Mouse (Mus musculus) adrenal gland, postnatal 14 days (tissue): ENCODE measurements at regions not wholly inside any gene's neighbourhood (a gene's known extent, or its start where the extent isn't known, plus 50 kb on each side); places are given as distances from the start of the nearest gene placed in this dataset.
A peak's percentile ranks its signal among the peaks of the same experiment; 100 is the strongest.

Source experiments
- DNase-seq: peaks from one replicate; pipeline ENCODE4 v3.0.0; 2021; ENCODE audit warnings: mixed read lengths

DNA sequence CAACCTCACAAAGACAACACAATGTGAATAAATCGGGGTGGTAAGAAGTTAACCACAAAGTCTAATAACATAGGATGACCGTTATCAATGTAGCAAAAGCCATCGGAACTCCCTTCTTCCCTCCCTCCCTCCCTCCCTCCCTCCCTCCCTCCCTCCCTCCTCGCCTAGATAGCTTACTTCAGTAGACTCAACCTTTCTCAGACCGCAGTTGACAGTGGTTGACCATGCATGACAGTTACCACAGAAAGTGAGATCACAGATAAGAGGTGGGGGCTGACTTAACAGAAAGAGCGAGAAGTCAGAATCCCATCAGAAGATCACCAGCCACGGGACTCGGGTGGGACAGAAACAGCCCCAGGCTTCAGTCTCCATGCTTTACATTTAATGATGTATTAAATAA is 297.8 kb upstream of the Runx1 start:
- no peak for DNase-seq

DNA sequence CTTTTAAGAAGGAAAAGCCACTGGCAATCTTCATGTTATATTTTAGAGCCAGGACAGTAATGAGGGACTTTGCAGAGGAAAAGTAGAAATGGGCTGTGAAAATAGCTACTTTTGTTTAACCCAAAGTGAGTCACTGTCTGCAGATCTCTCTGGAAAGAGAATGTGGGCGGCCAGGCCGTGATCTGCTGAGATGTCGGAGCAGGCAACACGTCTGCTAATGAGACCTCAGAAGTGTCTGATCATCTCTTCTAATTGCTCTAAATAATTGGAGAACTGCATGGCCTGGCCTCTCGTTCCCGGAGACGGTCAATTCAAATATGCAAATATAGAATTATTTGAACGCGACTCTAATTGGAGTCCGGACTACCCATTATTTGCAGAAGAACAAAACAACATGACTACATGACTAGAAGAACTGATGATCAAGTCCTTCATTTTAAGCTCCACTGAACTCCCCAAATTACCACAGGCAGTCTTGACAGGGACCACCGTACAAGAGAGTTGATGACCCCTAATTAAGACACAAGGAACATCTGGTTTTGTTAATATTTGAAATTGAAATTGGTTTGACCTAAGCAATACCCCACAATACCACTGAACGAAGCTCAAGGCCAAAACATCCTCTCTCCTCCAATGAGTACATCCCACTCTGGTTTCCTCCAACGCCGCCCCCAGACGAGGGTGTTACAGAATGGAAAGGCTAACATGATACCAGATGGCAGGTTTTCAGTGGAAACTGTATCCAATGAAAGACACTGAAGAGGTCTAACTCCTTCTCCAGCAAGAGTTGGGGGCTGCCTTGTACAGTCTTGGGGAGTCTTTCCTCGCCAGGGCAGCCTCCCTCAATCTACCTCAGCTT is 290.4 kb upstream of the Runx1 start:
- DNase-seq: no peak

DNA sequence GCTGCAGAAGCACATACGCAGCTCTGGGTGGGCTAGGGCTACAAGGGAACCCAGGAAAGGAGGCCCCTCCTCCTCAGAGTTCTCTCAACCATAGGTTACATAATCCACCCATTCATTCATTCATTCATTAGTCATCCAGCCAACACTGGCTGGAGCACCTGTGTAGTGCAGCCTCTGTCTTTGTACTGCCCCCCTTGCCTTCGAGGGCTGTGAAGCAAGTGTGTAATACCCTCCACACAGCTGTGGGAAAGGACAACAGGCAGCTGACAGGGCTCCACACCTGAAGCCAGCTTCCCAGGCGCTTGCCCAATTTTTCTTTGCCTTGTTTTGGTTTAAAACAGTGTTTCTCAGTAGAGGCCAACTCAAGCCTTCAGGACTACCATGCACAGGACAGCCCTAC is 285.0 kb upstream of the Runx1 start:
- no peak for DNase-seq

DNA sequence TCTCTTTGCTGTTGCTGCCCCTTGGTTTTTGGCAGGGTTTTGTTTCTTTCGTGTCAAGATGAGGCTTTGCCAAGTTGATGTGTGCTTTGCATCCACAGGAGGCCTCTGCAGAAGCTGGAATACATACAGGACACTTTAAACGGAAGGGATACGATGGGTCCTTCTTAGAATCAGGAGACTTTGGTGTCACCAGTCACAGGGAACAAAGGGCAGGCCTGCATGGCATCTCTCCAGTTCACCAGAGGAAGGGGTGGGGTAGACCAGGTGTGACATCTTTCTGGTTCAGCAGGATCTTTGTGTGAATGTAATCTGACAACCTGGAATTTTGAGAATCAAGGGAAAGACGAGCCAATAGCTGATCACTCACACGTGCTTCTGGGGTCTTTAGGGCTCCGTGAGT is 284.5 kb upstream of the Runx1 start:
- no peak for DNase-seq

DNA sequence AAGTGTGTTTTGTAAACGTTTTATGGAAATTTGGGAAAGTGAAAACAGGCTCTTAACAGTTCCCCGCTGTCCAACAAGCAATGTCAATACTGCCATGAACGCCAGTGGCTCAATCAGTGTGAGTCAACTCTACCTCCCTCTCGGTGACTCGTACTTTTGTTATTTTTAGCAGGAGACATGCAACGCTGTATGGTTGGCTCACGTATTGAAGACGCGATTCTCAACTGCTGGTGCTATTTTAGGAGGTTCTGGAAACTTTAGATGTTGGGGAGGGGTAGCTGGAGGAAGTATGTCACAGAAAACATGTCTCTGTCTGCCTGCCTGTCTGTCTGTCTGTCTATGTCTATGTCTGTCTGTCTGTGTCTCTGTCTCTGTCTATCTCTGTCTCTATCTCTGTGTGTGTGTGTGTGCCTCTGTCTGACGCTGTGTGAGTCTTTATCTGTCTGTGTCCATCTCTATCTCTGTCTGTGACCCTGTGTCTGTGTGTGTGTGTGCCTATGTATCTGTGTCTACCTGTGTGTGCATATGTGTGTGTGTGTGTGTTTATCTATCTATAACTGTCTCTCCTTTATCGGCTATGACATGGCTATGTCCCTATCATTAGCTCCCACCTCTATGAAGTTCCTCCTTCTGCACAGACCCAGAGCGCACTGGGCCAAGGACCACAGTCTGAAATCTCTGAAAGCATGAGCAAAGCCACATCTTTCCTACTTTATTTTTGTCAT is 283.9 kb upstream of the Runx1 start:
- DNase-seq: peak; percentile 15

DNA sequence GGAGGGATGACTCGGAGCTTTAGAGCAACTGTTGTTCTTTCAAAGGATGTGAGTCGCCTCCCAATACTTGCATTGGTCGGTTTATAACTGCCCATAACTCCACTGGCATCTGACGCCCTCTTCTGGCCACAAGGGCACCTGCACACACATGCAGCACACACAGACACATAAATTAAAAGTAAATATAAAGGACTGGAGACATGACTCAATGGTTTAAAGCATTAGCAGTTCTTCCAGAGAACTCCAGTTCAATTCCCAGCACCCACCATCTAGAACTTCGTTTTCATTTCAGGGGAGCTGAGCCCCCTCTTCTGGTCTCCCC is 281.5 kb upstream of the Runx1 start:
- DNase-seq: no peak

DNA sequence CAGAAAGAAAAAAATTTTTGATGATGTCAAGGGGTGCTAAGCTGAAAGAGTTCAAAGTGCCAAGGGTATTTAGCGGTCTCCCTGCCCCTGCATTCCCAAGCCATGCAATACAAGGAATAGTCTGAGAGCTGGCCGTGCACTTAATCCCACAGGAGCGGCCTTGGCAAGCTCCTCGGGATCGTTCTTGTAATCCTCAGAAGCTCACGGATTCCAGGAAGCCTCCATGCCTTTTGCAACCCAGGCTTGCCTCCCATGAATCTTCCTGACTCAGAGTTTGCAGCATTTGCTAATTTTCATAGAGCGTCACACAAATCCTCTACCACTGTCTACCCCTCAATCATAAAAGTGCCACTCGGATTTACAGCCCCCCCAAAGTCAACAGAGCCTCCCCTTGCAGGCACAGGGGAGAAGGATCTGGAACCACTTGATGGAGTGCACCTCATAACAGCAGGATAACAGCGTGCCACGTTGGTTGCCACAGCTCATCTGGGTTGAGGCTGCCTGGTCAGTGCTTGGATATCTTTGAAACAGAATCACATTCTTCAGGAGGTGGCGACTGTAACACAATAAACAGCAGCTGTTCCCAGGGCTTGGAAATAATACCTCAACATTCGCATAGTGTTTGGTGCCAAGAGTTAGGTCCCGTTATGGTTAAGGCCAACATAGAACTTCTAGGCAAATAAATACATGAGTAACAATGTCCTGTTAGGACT is 281.0 kb upstream of the Runx1 start:
- DNase-seq: peak; percentile 65

DNA sequence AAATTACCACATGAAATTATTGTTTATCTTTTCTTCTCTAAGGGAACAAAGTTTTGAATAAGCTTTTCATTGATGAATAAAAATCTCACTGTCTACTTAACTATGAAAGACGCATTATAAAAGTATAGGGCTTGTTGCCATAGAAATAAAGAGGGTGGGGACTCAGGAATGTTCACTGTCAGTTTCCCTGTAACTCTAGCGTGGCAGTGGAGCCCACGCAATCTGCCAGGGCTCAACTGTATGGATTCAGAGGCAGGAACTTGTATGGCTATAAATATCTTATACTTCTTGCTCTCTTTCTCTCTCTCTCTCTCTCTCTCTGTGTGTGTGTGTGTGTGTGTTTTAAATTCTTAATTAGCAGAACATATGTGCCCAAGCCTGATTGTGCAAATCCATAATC is 276.2 kb upstream of the Runx1 start:
- DNase-seq: no peak

DNA sequence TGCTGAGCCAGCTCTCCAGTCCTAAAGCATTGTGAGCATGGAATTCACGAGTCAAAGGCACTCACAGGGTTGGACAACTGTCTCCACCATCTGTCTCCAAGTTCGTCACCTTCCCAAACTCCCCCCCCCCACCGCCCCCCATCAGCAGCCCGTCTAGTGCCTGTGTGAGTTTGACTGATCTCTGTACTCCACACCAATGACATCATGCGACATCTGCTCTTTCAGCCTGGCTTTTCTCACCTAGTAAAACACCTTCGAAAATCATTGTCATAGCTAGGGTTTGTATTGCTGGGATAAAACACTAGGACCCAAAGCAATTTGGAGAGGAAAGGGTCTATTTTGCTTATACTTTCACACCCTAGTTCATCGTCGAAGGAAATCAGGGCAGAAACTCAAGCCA is 272.1 kb upstream of the Runx1 start:
- no peak for DNase-seq

DNA sequence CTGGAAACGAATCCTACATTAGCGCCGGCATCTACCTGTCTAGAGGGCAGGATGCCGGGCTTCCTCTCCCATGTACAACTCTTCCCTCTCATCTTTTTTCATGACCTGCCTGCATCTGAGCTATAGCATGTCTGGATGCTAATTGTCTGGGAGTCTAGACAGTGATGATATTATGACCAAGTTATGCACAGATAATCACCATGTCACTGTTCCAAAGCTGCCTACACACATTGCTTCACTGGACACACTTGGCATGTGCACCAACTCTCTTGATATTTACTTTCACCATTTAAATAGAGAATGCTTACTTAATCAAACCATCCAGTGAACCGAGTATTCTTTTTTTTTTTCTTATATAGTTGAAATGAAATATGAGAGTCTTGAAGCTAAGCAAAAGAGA is 270.2 kb upstream of the Runx1 start:
- no peak for DNase-seq

DNA sequence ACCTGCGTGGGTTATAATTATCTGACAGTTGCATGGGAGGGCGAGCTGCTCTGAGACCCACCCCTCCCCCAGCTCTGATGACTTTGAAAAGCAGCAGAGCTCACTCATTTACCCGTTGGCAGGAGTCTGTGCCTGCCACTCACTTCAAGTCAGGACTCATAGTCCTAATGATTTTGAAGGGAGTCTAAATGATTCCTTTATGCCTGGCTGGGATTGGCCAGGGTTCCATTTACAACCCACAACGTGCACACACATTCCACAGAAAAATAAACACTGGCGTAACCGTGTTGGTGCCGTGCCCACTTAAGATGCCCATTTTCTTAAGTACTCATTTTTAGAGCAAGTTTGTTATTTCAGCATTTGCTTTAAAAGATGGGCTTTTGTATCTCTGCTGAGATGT is 266.8 kb upstream of the Runx1 start:
- no peak for DNase-seq

DNA sequence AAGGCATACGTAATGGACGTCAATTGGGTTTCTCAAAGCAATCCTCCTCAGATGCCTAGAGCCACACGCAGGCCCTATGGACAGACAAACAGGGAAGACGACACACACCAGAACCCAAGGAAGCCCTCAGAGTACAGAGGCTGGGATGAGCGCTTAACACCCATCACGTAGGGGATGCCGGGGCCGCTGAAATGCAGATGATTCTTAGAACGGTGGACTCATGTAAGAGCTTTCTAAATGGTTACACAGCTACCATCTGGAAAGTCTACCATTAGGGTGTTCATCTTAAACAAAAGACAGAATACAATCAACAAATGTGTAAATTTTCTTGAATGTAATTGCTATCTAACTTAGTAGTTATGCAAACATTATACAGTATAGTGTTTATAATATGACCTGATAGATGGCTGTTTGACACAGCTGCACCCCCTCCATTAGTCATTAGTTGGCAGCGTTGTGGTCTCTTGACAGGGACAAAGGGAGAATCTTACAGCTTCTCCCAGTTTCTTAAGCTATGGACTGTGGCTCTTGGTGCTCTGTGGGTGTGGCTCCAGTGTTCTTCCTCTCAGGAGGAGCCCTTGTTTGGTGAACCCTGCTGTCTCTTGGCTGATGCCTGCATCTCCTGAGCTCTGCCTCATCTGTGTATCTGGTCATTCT is 259.4 kb upstream of the Runx1 start:
- DNase-seq: no peak

DNA sequence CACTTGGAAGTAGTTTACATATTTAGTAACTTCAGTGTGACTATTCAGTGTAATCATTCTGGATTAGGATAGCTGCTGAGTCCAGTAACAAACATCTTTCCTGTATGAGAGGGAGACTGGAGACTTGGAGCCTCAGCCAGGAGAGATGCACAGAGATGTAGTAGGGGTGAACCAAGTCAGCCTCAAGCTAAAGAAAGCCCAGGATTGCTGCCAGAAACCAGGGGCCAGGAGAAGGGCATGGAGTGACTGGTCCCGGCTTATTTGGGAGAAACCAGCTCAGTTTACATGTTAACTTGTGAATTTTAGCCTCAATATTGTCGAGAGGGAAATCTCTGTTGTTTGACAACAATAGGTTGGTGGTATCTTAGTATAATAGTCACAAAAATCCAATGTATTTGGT is 257.8 kb upstream of the Runx1 start:
- DNase-seq: no peak

DNA sequence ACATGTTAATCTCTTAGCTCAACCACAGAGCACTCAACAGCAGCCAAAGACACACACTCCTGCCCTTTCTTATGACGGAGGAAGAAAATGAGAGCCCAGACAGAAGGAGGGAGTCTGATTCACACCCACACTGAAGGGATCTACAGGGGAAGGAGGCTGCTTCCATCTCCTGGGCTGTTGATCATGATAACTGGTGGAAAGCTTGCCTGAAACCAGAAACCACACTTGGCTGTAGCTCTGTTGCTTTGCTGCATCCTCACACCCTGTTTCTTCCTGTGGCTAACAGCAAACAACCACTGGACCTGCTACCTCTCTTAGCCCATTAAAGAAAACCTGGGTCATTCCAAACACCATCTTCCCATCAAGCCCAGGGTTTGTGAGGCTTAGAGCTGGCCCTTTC is 257.2 kb upstream of the Runx1 start:
- DNase-seq: no peak

DNA sequence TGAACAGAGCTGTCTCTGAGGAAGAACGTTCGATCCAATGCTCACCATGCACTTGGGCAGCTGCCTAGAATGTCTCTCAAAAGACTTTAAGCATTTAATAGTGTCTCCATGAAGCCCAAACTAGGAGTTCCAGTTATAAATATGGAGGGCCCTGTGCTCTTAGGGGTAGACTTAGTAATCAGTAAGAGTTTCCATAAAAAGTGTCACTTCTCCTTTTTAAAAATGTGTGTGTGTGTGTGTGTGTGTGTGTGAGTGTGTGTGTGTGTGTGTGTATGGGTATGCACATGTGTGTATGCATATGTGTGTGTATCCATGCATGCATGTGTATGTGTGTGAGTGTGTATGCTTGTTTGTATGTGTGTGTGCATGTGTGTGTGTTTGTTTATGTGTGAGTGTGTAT is 255.6 kb upstream of the Runx1 start:
- no peak for DNase-seq

DNA sequence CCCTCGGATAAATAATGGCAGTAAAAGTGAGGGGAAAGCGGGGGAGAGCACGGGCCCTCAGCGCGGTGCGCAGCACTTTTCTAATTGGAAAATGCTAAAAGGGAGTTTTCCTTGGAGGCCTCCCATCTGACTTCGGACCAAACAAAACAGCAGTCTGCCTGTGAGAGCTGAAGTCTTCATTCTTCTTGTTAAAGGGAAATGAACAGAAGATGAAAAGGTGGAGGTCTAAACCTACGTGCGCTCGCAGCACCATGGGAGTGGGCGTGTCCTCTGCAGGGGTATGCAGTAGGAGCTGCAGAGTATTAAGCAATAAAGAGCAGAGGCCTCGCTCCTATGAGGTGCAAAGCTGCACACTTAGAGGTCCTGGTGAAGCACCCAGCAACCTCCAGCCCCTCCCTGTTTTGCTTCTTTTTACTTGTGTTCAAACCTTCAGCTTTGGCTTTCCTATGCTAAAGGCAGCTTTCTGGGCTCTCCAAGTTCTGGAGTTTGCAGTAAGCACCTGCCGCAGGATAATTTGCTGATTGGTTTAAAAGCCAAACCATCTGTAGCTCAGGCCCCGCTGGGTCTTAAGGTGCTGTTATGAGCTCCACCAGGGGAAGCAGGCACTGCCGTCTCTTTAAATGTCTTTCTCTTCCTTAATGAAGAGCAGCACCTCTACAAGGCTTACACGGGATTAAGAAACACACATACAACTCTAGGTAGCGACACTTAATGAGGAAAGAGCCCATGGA is 253.9 kb upstream of the Runx1 start:
- DNase-seq: peak; percentile 44

DNA sequence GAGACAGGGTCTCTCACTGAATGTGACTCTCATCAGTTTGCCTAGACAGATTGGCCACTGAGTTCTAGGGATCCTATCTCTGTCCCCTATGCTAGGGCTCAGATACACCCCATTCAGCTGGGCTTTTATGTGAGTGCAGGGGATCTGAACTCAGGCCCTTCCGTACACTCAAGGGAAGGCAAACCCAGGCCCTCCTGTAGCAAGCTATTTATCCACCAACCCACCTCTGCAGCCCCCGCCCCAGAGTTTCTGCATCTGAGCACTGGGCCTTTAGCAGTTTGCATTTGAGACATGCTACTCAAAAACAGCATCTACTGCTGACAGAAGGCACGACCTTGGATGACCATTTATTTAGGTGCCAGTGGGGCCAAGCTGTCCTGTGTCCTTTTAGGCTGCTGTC is 253.0 kb upstream of the Runx1 start:
- DNase-seq: no peak

DNA sequence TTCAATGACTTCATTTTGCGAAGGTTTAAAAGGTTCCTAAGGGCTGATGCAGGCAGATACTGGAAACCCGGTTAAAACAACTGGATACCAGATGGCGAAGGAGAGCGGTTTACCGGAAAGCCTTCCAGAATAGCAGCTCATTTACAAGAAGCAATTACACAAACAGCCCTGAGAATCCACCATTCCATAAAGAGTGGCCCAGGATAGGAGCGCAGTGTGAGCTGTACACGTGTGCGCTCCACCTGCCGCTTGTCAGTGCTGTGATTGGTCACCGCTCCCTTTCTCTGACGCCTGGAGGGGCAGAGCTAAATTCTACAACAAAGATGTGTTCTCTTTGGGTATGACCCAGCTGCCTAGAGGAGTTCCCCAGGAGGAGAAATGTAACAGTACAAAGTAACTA is 249.5 kb upstream of the Runx1 start:
- no peak for DNase-seq

DNA sequence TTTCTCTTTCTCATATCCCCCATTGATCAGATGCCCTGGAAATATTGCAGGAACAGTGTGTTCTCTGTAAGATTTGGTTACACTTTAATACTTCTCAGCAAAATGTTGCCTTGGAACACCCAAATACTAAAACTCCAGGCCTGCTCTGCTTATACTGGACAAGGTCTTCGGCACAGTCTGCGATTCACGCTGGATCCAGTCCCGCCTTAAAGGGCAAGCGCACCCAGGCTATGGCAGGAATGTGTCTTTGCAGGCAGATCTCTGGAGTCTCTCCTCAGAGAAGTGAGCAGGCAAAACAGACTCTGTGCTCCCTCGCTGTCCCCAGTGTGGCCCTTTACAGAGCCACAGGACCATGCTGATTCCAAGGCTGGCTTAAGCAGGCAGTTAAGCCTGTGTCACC is 246.2 kb upstream of the Runx1 start:
- DNase-seq: peak; percentile 59

DNA sequence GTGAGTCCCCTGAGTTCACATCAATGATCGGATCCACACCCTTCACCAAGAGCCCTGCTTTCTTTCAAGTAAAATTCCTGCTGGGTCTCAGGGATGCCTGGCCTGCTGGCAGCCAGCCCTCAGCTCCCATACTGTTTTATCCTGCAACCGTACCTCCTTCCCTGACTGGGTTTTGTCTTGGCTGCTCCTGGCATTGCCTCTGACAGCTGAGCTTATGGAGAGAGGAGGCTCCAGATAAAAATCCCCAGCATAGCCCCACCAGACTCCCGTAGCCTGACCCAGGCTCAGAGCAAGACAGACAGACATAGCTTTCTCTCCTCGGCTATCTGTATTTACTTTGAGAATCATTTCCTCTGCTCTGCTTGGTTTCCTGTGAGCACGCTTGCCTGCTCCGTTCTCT is 245.8 kb upstream of the Runx1 start:
- DNase-seq: no peak

DNA sequence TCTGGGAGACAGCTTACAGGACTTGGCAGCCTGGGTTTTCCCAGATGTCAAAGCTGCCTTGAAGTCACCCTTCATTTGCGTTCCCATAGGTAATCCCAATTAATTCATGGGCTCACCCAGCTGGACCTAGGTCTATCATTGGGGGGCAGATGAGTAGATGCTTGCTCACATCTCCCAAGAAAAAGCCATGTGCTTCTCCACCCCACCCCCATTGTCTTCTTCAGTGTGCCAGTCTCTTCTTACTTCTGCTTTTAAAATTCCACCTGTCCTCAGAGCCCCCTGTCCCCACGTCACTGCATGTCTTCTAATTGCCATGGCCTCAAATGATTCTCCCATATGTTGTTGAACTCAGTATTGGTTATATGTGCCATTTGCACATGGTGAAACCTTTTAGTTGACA is 240.9 kb upstream of the Runx1 start:
- no peak for DNase-seq

DNA sequence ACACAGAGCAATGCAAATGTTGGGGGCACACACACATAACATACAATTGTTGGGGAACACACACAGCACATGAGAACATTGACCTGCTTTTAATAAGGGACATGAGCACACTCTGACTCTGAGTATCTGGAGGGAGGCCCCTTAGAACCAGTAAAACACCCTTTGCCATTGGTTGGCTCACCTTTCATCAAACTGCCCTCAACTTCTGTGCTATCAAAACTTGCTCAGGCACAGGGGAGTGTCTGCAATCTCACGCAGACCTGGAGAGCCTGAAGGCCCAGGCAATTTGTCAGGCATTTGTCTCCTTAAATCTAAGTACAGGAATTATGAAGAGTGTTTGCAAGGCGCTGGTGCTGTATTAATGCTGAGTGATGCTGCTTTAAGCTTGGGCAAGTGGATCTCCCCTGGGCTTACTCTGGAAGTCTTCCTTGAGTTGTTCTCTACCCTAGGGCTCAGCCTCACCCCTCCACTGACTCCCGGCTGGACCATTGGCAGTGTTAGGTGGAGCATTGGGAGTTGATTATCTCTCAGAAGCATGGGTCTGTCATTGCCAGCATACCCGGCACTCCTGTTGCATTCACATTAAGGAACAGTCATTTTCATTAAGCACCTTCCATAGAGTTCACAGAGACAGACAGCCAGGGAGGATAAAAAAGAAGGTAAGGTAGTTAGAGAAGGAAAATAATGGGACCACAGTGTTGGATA is 235.7 kb upstream of the Runx1 start:
- no peak for DNase-seq
